Mouse (Mus musculus): Measurements from ENCODE around the gene Adipor1.
A peak's percentile ranks its signal among the peaks of the same experiment; 100 is the strongest.

Adipor1 gene

GRCm38 (mm10) chr1:134415168-134415831 lies at the start of gene Adipor1:
Adipor1 (plus strand) TSS chr1:134415378.
- DNase-seq (ENCODE audit: low spot score in 2 of 2), result peak; percentile 93 to 97

DNA sequence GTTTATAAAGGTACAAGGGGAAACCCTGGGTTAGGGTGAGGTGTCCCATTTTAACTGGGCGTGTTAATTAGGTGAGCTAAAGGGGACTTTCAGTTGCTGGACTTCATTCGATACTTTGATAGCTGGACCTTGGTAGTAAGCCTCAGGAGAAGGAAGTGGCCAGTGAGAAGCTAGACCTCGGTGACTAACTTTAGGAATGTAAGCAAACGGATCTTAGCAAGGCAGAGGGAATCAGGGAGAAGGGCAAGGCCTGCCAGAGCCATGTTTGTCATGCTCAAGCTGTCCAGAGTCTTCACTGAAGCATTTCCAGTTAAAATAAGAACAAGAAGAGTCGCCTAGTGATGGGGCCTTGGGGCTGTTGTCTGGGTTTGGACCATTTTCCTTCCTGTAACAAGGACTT lies 49.7 kb upstream of the Adipor1 start:
- peak in 1 of 2 experiments; percentile 19 for DNase-seq (ENCODE audit: low spot score in 2 of 2)

GRCm38 (mm10) chr1:134368777-134369337 lies 46.3 kb upstream of the Adipor1 start:
- DNase-seq (ENCODE audit: low spot score in 2 of 2), result peak; percentile 66 to 72

DNA sequence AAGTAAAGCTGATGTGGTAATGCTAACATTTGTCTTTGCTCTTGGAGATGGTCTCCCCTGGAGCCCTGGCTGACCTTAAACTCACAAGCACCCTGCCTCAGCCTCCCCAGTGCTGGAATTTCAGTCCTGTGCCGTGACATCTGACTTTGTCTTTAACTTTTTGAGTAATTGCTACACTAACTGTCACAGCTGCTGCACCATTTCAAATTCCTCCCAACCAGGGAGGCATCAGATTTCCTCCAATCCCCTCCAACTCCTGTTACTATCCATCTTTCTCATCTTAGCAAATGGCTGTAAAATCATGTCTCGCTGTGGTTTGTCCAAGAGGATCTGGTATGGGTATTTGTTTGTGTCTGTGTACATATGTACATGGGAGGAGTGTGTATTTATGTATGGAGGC lies 41.1 kb upstream of the Adipor1 start:
- no peak for DNase-seq (ENCODE audit: low spot score in 2 of 2)

DNA sequence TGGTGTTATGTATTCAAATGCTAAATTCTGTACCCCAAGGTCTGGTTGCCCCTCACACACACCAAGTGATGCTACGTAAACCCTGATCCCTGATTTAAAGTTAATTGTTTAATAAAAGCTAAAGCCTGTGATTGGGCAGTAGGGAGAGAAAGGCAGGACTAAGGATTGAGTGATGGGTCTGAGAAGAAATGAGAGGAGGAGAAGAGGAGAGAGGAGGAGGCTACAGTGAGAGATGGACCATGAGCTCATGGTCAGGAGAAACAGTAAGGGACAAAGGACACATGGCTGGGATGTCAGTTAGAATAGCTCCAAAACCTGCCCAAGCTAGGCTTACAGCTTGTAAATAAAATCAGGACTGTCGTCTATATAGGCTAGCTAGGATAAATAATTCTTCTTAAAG lies 34.1 kb upstream of the Adipor1 start:
- DNase-seq (ENCODE audit: low spot score in 2 of 2), result no peak

DNA sequence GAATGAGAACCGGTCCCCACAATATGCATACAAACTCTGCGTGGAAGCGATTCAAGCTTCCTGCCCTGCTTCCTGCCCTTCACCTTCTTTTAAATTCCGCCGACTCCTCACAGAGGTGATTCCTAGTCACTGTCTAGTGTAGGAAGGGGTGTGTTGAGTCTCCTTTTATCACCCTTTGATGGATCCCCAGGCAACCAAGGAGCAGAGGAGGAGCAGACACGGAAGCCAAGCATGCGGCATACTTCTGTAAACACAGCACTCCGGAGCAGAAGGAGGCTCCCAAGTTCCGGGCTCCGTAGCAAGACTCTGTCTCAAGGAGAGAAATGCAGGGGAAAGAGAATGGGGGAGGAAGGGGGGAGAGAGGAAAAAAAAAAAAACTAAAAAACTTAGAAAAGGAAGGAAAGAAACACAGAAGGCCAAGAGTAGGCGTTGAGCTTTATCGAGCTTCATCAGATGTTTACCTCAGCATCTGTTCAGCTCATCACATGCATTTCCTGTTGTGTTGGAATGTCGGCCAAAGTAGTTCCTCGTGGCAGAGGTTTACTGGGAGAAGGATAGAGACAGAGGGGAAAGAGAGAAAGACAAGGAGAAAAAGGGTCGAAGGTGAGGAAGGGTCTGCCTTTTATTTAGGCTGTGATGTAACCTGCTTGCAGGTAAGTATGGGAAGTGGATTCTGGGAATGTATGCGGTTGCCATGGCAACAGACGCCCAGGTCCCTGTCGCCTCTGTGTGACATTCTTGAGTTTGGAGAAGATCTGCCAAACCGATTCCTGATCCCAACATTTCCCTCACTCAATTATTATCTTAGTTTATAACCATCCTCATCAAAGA lies 33.2 kb upstream of the Adipor1 start:
- DNase-seq (ENCODE audit: low spot score in 2 of 2), result no peak

DNA sequence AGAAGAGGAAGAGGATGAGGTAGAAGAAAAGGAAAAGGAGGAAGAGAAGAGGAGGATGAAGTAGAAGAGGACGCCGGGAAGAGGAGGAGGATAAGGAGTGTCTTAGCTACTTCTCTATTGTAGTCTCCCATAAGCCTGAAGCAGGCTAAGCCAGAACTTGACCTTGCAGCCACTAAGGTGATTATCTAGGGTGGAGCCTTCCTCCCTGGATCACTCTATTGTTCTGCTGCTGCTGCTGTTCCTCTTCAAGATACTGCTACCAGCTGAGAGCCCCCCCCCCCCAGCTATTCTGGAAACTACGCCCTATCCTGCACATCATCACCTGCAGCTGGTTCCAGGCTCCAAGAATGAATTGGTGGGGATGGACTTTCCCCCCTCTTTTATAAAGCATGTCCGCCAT lies 30.6 kb upstream of the Adipor1 start:
- DNase-seq (ENCODE audit: low spot score in 2 of 2), result no peak

DNA sequence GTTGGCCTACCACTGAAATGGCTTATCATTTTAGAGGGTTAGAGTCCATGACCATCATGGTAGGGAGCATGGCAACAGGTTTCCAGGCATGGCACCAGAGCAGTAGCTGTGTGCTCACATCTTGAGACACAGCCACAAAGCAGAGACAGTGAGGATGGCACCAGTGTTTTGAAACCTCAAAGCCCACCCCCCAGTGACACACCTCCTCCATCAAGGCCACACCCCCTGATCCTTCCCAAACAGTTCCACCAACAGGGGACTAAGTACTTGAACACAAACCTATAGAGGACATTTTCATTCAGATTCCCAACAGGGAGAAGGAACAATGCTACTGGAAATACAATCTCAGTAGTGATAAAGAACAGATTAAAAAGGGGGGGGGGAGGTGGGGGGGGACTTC lies 30.0 kb upstream of the Adipor1 start:
- no peak for DNase-seq (ENCODE audit: low spot score in 2 of 2)

DNA sequence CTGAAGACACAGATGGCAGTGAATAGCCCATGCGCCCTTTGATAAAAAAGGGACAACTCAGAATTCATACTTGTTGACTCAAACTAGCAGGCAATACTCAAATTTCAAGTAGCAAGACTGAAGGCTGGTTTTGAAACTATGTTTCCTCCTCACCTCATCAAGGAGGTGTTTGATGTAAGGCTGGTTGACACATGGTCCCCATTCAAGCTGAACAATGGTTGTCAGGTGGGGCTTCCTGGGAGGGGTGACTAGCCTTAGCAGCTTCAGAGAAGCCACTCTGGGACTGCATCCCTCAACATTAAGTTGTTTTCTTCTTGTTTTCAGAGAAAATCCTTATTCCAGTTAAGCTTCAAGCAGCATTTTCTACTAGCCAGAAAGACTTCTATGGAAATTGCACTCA lies 29.5 kb upstream of the Adipor1 start, which contains the start of gene 4933406M09Rik:
TSS of gene 4933406M09Rik (plus strand) at position 275 of the 400 bp plus-strand sequence.
- DNase-seq (ENCODE audit: low spot score in 2 of 2), result no peak

- no peak for DNase-seq (ENCODE audit: low spot score in 2 of 2)
Observed at GRCm38 (mm10) chr1:134393827-134394226, 21.4 kb upstream of the Adipor1 start.

DNA sequence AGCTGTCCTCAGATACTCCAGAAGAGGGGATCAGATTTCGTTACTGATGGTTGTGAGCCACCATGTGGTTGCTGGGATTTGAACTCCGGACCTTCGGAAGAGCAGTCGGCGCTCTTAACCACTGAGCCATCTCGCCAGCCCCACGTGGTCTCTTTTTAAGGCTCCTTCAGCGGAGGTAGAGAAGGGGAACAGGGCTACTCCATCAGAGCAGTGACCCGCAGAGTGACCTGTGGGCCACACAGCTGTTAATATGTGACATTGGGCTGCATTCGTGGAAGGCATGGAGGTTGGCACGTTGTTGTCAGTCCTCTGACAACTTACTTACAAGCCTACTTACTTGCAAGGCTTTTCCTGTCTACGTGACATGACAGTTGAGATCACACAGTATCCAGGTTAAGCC lies 17.0 kb upstream of the Adipor1 start:
- DNase-seq (ENCODE audit: low spot score in 2 of 2), result no peak

DNA sequence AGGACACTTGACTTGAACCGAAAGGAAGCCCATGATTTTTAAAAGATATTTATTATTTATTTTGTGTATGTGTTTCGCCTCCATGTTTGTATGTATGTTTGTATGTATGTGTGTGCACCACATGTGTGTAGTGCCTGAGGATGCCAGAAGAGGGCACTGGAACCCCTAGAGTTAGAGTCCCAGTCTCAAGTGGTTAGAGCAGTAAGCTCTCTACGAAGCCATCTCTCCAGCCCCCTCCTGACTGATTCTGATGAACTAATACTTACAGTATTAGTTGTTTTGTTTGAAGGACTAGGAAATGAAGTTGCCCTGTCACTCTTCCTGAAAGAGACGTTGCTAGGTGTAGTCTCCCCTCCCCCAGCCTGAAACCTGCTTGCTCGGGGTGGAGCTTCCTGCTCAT lies 15.4 kb upstream of the Adipor1 start:
- DNase-seq (ENCODE audit: low spot score in 2 of 2), result no peak

- peak; percentile 65 to 80 for DNase-seq (ENCODE audit: low spot score in 2 of 2)
Observed at GRCm38 (mm10) chr1:134405509-134406413, 9.4 kb upstream of the Adipor1 start, which contains the start of gene Cyb5r1. Cyb5r1 (plus strand) TSS chr1:134405559.

DNA sequence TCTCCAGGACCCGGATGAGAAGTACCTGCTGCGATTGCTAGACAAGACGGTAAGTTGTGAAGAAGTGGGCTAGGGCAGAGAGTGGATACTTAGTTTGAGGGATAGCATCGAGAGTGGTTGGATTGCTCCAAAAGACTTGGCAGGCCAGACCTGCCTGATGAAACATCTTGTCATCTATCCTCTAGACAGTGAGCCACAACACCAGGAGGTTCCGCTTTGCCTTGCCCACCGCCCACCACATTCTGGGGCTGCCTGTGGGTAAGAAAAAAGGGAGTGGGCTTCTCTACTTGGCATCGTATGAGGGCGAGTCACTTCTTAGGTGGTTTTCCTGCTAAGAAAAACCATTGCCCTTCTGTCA lies 8.8 kb upstream of the Adipor1 start:
- DNase-seq (ENCODE audit: low spot score in 2 of 2), result no peak

GRCm38 (mm10) chr1:134408080-134408479 lies 7.1 kb upstream of the Adipor1 start:
- DNase-seq (ENCODE audit: low spot score in 2 of 2), result no peak

DNA sequence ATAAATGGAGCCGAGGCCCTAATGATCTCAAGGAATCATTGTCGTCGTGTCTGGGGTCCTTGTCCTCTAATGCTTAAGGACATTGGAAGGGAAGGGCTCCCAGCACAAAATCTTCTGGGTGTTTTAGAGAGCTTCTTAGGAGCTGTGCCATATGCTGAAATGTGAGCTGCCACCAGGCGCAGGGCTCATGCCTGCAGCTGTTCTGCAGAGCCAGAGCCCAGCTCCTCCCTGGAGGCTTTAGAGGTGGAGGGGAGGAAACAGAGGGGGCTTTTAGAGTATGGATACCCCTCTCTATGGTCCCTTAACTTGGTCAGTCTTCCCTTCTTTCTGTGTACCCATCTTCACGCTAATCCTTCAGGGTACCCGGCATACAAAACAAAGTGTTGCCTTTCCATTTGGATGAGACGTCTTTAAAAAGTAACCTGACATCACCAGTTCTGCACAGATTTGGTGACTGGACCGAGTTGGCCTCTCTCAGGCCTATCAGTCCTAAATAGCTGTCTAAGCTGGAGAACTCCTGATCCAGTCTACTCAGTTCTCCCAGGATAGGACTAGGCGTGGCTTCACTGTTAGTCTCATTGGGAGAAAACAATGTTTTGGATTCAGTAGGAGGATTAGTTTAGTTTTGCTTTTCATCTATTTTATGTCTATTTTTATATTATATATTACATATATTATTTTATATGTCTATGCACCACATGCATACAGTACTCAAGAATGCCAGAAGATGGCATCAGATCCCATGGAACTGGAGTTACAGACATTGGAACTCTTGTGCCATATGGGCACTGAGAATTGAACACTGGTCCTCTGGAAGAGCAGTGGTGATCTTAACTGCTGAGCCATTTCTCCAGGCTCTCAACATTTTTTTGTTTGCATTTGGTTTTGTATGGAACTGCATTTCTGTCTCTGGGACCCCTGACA lies 3.2 kb upstream of the Adipor1 start:
- no peak for DNase-seq (ENCODE audit: low spot score in 2 of 2)

GRCm38 (mm10) chr1:134414038-134414437 lies 1.1 kb upstream of the Adipor1 start:
- no peak for DNase-seq (ENCODE audit: low spot score in 2 of 2)

DNA sequence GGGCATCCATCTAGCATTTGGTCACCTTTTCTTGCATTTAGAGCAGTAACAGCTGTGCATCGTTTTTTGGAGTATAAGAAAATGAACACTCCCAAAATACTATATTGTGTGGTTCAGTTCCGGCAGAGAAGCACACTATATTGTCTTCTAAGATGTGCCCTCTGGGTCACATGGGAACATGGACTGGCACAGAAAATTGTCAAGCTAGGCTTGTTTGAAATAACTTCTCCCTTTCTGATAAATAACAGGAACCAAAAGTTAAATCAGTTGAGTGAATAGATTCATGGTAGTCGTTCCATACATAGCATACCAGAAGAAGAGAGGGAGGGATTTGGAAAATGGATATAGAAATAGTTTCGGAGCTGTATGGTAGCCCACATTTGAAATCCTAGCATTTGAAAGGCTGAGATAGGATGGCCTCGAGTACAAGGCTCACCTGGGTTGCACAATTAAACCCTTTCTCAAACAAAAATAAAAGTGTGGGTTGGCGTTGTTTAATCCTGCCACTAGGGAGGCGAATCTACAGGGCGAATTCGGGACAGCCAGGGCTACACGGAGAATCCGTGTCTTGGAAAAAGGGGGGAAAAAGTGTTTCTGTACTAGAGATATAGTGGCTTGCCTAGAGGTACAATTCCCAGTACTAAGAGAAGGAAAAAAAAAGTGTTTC lies 544 bp upstream of the Adipor1 start:
- no peak for DNase-seq (ENCODE audit: low spot score in 2 of 2)

DNA sequence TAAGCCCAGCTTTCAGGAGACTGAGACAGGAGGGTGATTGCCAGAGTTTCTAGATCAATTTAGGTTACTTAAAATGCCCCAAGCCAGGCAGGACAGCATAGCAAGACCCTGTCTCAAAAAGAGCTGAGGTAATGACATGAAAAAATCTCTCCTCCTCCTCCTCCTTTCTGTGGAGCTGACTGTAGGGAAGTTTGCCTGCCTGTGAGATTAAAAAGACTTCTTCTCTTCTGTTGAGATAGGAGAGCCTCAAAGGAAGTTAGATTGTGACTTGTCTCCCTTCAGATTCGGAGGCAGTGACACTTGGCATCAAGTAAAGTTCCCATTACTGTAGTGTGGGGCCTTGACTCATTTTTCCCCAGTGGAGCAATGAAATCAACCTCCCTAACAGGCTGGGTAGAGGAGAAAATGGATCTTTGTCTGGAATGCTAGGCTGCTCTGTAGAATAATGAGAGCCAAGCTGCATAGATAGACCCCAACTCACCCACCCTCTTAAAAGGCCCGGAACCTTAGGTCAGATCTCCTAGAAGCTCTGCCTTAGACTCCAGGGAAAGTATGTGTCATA lies 3.3 kb downstream of the Adipor1 start:
- DNase-seq (ENCODE audit: low spot score in 2 of 2), result no peak

DNA sequence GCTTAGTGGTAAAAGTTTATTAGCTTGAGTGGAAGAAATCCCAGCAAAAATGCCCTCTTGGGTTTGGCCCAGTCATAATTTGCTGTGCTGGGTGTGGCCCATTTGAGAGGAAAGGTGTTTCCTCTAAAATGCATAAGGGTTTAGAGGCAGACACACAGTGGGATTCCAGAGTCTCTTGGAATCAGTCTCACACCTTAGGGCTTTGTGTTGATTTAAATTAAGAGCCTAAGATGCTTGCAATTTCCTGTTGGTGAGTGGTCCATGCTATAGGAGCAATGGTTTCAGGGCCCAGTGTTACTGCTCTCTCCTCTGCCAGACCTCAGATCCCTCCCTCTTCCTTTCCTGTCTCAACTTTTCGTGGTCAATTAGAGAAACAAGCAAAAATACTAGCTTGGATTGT lies 4.0 kb downstream of the Adipor1 start:
- no peak for DNase-seq (ENCODE audit: low spot score in 2 of 2)
